In genomic region chr13:55760576-55760975, GRCm38 (mm10) we compare ENCODE assay signal across 19 mouse cellular contexts. TPM values are rescaled to one million over a fixed set of nuclear protein-coding genes. Genes with fewer than 3 reads are reported as not detected.
DNase-seq lines count a peak whose midpoint lies in the region; ATAC-seq lines count a peak whose summit lies in the region.
"Had no signal": no experiment of that assay in that cellular context is flagged by ENCODE, and none has a peak within 500 bp of the region (broad histone marks: within the 10 kb centered on the region; RNA-seq: fewer than 3 reads in every experiment).

No protein-coding gene starts in this region.

- ATAC-seq in heart, embryonic 16.5 days (replicated peaks; ENCODE audit: extremely low read depth, insufficient read depth, low FRiP score), result no peak
- no peak for ATAC-seq in limb, embryonic 12.5 days (ENCODE audit: insufficient number of reproducible peaks, insufficient read depth, low FRiP score, low TSS enrichment, low read depth)
- ATAC-seq in erythroid progenitor cell, adult 5-6 weeks (replicated peaks; ENCODE audit: low FRiP score, poor library complexity, severe bottlenecking), result no peak
- ATAC-seq: forebrain, postnatal 0 days had no signal

- no peaks in the 10 kb centered on the region for H3K9me3 ChIP-seq in heart, embryonic 16.5 days (replicated peaks; ENCODE audit: control insufficient read depth, low read length)
- no peaks in the 10 kb centered on the region for H3K9me3 ChIP-seq in embryonic facial prominence, embryonic 10.5 days
- no peaks in the 10 kb centered on the region for H3K9me3 ChIP-seq in limb, embryonic 12.5 days
- H3K9me3 ChIP-seq: hindbrain, embryonic 12.5 days; liver, embryonic 15.5 days; neural tube, embryonic 15.5 days; stomach, embryonic 15.5 days had no signal

- peak overlapping the region; percentile 2; the same call in 1 of the 2 replicates for H3K4me2 ChIP-seq in heart, embryonic 16.5 days (ENCODE audit: low read depth, low read length)
- peak overlapping the region; percentile 25; the same call in 1 of the 2 replicates for H3K4me2 ChIP-seq in limb, embryonic 12.5 days
- H3K4me2 ChIP-seq: hindbrain, embryonic 12.5 days; liver, embryonic 15.5 days; neural tube, embryonic 15.5 days; stomach, embryonic 15.5 days had no signal

- peaks cover 6% of the 10 kb centered on the region for H3K4me1 ChIP-seq in heart, embryonic 16.5 days (ENCODE audit: control insufficient read depth, insufficient read depth, low read length)
- peaks cover 54% of the 10 kb centered on the region for H3K4me1 ChIP-seq in embryonic facial prominence, embryonic 10.5 days
- H3K4me1 ChIP-seq in limb, embryonic 12.5 days (replicated peaks), result peaks cover 43% of the 10 kb centered on the region
- H3K4me1 ChIP-seq: liver, embryonic 15.5 days had no signal

- no peak overlapping the region for H3K9ac ChIP-seq in heart, embryonic 16.5 days (ENCODE audit: low read length)
- no peak overlapping the region for H3K9ac ChIP-seq in limb, embryonic 12.5 days (replicated peaks)
- H3K9ac ChIP-seq: forebrain, postnatal 0 days; hindbrain, embryonic 12.5 days; liver, embryonic 15.5 days; neural tube, embryonic 15.5 days; stomach, embryonic 15.5 days had no signal

- no peak overlapping the region for H3K4me3 ChIP-seq in heart, embryonic 16.5 days (ENCODE audit: low read length)
- no peak overlapping the region for H3K4me3 ChIP-seq in embryonic facial prominence, embryonic 10.5 days
- H3K4me3 ChIP-seq in limb, embryonic 12.5 days (replicated peaks), result no peak overlapping the region
- H3K4me3 ChIP-seq: hindbrain, embryonic 12.5 days; liver, embryonic 15.5 days; neural tube, embryonic 15.5 days; stomach, embryonic 15.5 days had no signal

- H3K27ac ChIP-seq in heart, embryonic 16.5 days (ENCODE audit: low read length), result no peak overlapping the region
- H3K27ac ChIP-seq in embryonic facial prominence, embryonic 10.5 days (replicated peaks), result peak overlapping the region; percentile 72
- H3K27ac ChIP-seq in limb, embryonic 12.5 days, result peak overlapping the region; percentile 71
- H3K27ac ChIP-seq: hindbrain, embryonic 12.5 days; liver, embryonic 15.5 days; neural tube, embryonic 15.5 days; stomach, embryonic 15.5 days had no signal

- WGBS in heart, embryonic 16.5 days, result 63% methylated on average over 10 of the region's 10 CpGs
- 67% methylated on average over 10 of the region's 10 CpGs for WGBS in embryonic facial prominence, embryonic 10.5 days
- 64% methylated on average over 10 of the region's 10 CpGs for WGBS in limb, embryonic 12.5 days

- no peaks in the 10 kb centered on the region for H3K36me3 ChIP-seq in heart, embryonic 16.5 days (ENCODE audit: control insufficient read depth, insufficient read depth)
- H3K36me3 ChIP-seq in embryonic facial prominence, embryonic 10.5 days (replicated peaks), result no peaks in the 10 kb centered on the region
- no peaks in the 10 kb centered on the region for H3K36me3 ChIP-seq in limb, embryonic 12.5 days
- H3K36me3 ChIP-seq: hindbrain, embryonic 12.5 days; liver, embryonic 15.5 days; neural tube, embryonic 15.5 days; stomach, embryonic 15.5 days had no signal

- H3K27me3 ChIP-seq in heart, embryonic 16.5 days (ENCODE audit: control insufficient read depth, insufficient read depth, low read length), result no peaks in the 10 kb centered on the region
- H3K27me3 ChIP-seq in embryonic facial prominence, embryonic 10.5 days (replicated peaks; ENCODE audit: low read depth, poor library complexity, severe bottlenecking), result 0 out of 2 replicates have a peak, but pooled peaks cover 4% of the 10 kb centered on the region
- H3K27me3 ChIP-seq in limb, embryonic 12.5 days, result no peaks in the 10 kb centered on the region
- H3K27me3 ChIP-seq: hindbrain, embryonic 12.5 days; liver, embryonic 15.5 days; neural tube, embryonic 15.5 days; stomach, embryonic 15.5 days had no signal

- DNase-seq in heart, postnatal 4 days, result no peak
- DNase-seq in embryonic facial prominence, embryonic 10.5 days (ENCODE audit: low spot score), result no peak
- DNase-seq in kidney, adult 9 months, result peak; percentile 45
- no peak for DNase-seq in spleen, adult 18-20 months
- DNase-seq: B cell, adult 2 months; cerebellum, adult 11-12 months; forebrain, postnatal 0 days; lung, postnatal 10 days; thymus, postnatal 14 days had no signal

RNA-seq across cellular contexts. Expression of gene Catsper3, which starts 23.8 kb away (rescaled TPM):
- 0.11 TPM in 1 of 2 replicates, not detected in the other for polyA plus RNA-seq in heart, embryonic 16.5 days (2015; fragmentation: Nextera tagmentation; extraction: Ambion mirVana)
- total RNA-seq in heart, postnatal 4 days (2021), result under 1 TPM in 1 of 2 experiments, not detected in 1; 0.33 TPM
- polyA plus RNA-seq in embryonic facial prominence, embryonic 10.5 days (2016; fragmentation: Nextera tagmentation; extraction: Ambion mirVana), result not detected in 2 replicates
- 0.15 TPM in 1 of 2 replicates, not detected in the other for polyA plus RNA-seq in limb, embryonic 12.5 days (2016; fragmentation: Nextera tagmentation; extraction: Ambion mirVana)
- total RNA-seq in erythroid progenitor cell, adult 5-6 weeks (2015; ENCODE audit: low replicate concordance), result not detected in 2 replicates
- not detected in 2 replicates for total RNA-seq in erythroid progenitor cell, adult 5-6 weeks (2017; ENCODE audit: low replicate concordance)
- total RNA-seq: adrenal gland, adult 18-20 months; forebrain, postnatal 0 days; megakaryocyte-erythroid progenitor cell, adult 5-6 weeks had no signal
- polyA plus RNA-seq: hindbrain, embryonic 12.5 days; liver, embryonic 15.5 days; small intestine, adult 2 months; stomach, embryonic 15.5 days had no signal

RNA-seq across cellular contexts. Expression of gene Pcbd2, which starts 33.4 kb away (rescaled TPM):
- polyA plus RNA-seq in heart, embryonic 16.5 days (2015; fragmentation: Nextera tagmentation; extraction: Ambion mirVana), result 49.9 and 66.0 TPM in 2 replicates
- 10 to 100 TPM; 42.2 to 45.7 TPM for total RNA-seq in heart, postnatal 4 days (2021)
- polyA plus RNA-seq in embryonic facial prominence, embryonic 10.5 days (2016; fragmentation: Nextera tagmentation; extraction: Ambion mirVana), result 36.3 and 43.7 TPM in 2 replicates
- polyA plus RNA-seq in limb, embryonic 12.5 days (2016; fragmentation: Nextera tagmentation; extraction: Ambion mirVana), result 42.0 and 46.8 TPM in 2 replicates
- 16.6 and 49.0 TPM in 2 replicates for total RNA-seq in erythroid progenitor cell, adult 5-6 weeks (2015; ENCODE audit: low replicate concordance)
- total RNA-seq in erythroid progenitor cell, adult 5-6 weeks (2017; ENCODE audit: low replicate concordance), result 2.1 and 22.8 TPM in 2 replicates

RNA-seq across cellular contexts. Expression of gene Txndc15, which starts 46.1 kb away (rescaled TPM):
- polyA plus RNA-seq in heart, embryonic 16.5 days (2015; fragmentation: Nextera tagmentation; extraction: Ambion mirVana), result 65.6 and 73.4 TPM in 2 replicates
- 10 to 100 TPM; 35.7 to 36.6 TPM for total RNA-seq in heart, postnatal 4 days (2021)
- polyA plus RNA-seq in embryonic facial prominence, embryonic 10.5 days (2016; fragmentation: Nextera tagmentation; extraction: Ambion mirVana), result 65.1 and 68.0 TPM in 2 replicates
- 94.1 and 95.8 TPM in 2 replicates for polyA plus RNA-seq in limb, embryonic 12.5 days (2016; fragmentation: Nextera tagmentation; extraction: Ambion mirVana)
- 4.6 and 11.2 TPM in 2 replicates for total RNA-seq in erythroid progenitor cell, adult 5-6 weeks (2015; ENCODE audit: low replicate concordance)
- total RNA-seq in erythroid progenitor cell, adult 5-6 weeks (2017; ENCODE audit: low replicate concordance), result 5.3 and 6.9 TPM in 2 replicates
